Mouse (Mus musculus) limb, embryonic 14.5 days (tissue): Measurements from ENCODE around the gene Rpl18. TPM values are rescaled to one million over a fixed set of nuclear protein-coding genes. Genes with fewer than 3 reads are reported as not detected.

Experiments used
- ATAC-seq: fragments of 200-750 bp; cut with Nextera tagmentation; 2 replicates; pipeline ENCODE4 v1.8.0; 2017; ENCODE audit warnings: low read depth, moderate number of reproducible peaks, moderate TSS enrichment; ENCODE audit not compliant: low FRiP score
- DNase-seq: peaks from one replicate; pipeline ENCODE4 v3.0.0-alpha.2; 2015; ENCODE audit warnings: low spot score
- H3K27ac ChIP-seq: fragments of 300-500 bp; sonication (generic); replicated peaks from 2 replicates; pipeline ENCODE4 v1.5.1; 2014; ENCODE audit warnings: low read depth, mild to moderate bottlenecking, low read length, moderate library complexity, mixed read lengths
- H3K27me3 ChIP-seq: fragments of 300-500 bp; sonication (generic); 2 replicates; pipeline ENCODE4 v1.6.1; 2014; ENCODE audit warnings: low read length, mixed read lengths; ENCODE audit not compliant: control insufficient read depth, insufficient read depth
- H3K36me3 ChIP-seq: fragments of 300-500 bp; sonication (generic); 2 replicates; pipeline ENCODE4 v1.6.1; 2014; ENCODE audit warnings: mild to moderate bottlenecking, low read length, moderate library complexity, mixed read lengths; ENCODE audit not compliant: control insufficient read depth, insufficient read depth
- H3K4me1 ChIP-seq: fragments of 300-500 bp; sonication (generic); 2 replicates; pipeline ENCODE4 v1.6.1; 2014; ENCODE audit warnings: antibody characterized with exemption, low read length, mixed read lengths; ENCODE audit not compliant: control insufficient read depth, insufficient read depth
- H3K4me2 ChIP-seq: fragments of 300-500 bp; sonication (generic); replicated peaks from 2 replicates; pipeline ENCODE4 v1.6.1; 2014; ENCODE audit warnings: low read depth, mild to moderate bottlenecking, low read length, moderate library complexity; ENCODE audit not compliant: severe bottlenecking
- H3K4me3 ChIP-seq: fragments of 300-500 bp; sonication (generic); replicated peaks from 2 replicates; pipeline ENCODE4 v1.5.1; 2014; ENCODE audit warnings: low read length
- H3K9ac ChIP-seq: fragments of 300-500 bp; sonication (generic); 2 replicates; pipeline ENCODE4 v1.6.1; 2014; ENCODE audit warnings: mild to moderate bottlenecking, low read depth, low read length, moderate library complexity; ENCODE audit not compliant: severe bottlenecking
- H3K9me3 ChIP-seq: fragments of 300-500 bp; sonication (generic); 2 replicates; pipeline ENCODE4 v1.6.1; 2016; ENCODE audit warnings: low read length; ENCODE audit not compliant: control insufficient read depth
- POLR2A ChIP-seq: fragments of 200-500 bp; IDR thresholded peaks from 2 replicates; pipeline ENCODE4 v1.8.0; 2012; ENCODE audit warnings: inconsistent platforms, mild to moderate bottlenecking, moderate library complexity, borderline replicate concordance; ENCODE audit not compliant: insufficient read depth, insufficient read length; ENCODE audit errors: extremely low read depth
- WGBS: fragments of 180-500 bp; shearing (Covaris S2); extraction: QIAGEN DNeasy Blood & Tissue Kit; methylation state at CpG from one replicate; pipeline ENCODE4 v1.1.7; 2014; 5-methylcytosine and 5-hydroxymethylcytosine counted together
- polyA plus RNA-seq, 2 experiments: library from polyadenylated mRNA; depleted of rRNA in 1 of 2; stranded (reverse) in 1 of 2; unstranded in 1 of 2; fragments of >200 nt; fragmentation: Nextera tagmentation in 1 of 2; extraction: Ambion mirVana in 1 of 2; gene quantifications; 2 replicates each; pipeline versions ENCODE4 v1.2.1 to v1.2.3; 2012 to 2014

Rpl18 gene
- polyA plus RNA-seq, 2 experiments: 1,196 to 1,246 TPM

- H3K9me3 ChIP-seq: no peaks in the 10 kb centered on the region
- 68% methylated on average over 7 of the region's 7 CpGs for WGBS
- no peak for ATAC-seq
- H3K27ac ChIP-seq: no peak within 1 kb of the TSS
- H3K9ac ChIP-seq: peak within 1 kb of the TSS; percentile 16; the same call in 1 of the 2 replicates
- H3K4me3 ChIP-seq: no peak within 1 kb of the TSS
- no peak within 1 kb of the TSS for H3K4me2 ChIP-seq
- H3K4me1 ChIP-seq: peaks cover 4% of the 10 kb centered on the region; the same call in 1 of the 2 replicates
- no peaks in the 10 kb centered on the region for H3K27me3 ChIP-seq
- no peak for TF ChIP-seq POLR2A
- no peak for DNase-seq
- H3K36me3 ChIP-seq: no peaks in the 10 kb centered on the region
These were observed 31.7 kb upstream of the Rpl18 start, which contains the start of gene Ntn5 for GRCm38 (mm10) chr7:45683396-45684050. Gene Ntn5, plus strand, starts transcription at chr7:45684022.

- H3K4me2 ChIP-seq: no peak overlapping the region
- DNase-seq (no peak), ATAC-seq (no peak)
- no peaks in the 10 kb centered on the region for H3K36me3 ChIP-seq
- no peak overlapping the region for H3K4me3 ChIP-seq
- no peak overlapping the region for H3K9ac ChIP-seq
- H3K27me3 ChIP-seq: no peaks in the 10 kb centered on the region
- no peak overlapping the region for H3K27ac ChIP-seq
- TF ChIP-seq POLR2A: no peak
- WGBS: 35% methylated on average over 10 of the region's 10 CpGs
- H3K9me3 ChIP-seq: no peaks in the 10 kb centered on the region
- H3K4me1 ChIP-seq: peaks cover 4% of the 10 kb centered on the region; the same call in 1 of the 2 replicates
These were observed 29.4 kb upstream of the Rpl18 start for GRCm38 (mm10) chr7:45685811-45686210.

GRCm38 (mm10) chr7:45686841-45687240 is 28.4 kb upstream of the Rpl18 start:
- Histone ChIP-seq H3K27ac (no peak overlapping the region), H3K4me2 (no peak overlapping the region), H3K4me3 (no peak overlapping the region), H3K9me3 (no peaks in the 10 kb centered on the region), H3K36me3 (no peaks in the 10 kb centered on the region), H3K4me1 (peaks cover 4% of the 10 kb centered on the region; the same call in 1 of the 2 replicates), H3K27me3 (no peaks in the 10 kb centered on the region), H3K9ac (no peak overlapping the region)
- no peak for TF ChIP-seq POLR2A
- DNase-seq (no peak), ATAC-seq (no peak)
- 79% methylated on average over 3 of the region's 3 CpGs for WGBS

- no peak for TF ChIP-seq POLR2A
- WGBS: 61% methylated on average over 6 of the region's 6 CpGs
- DNase-seq (no peak), ATAC-seq (no peak)
- Histone ChIP-seq H3K4me3 (no peak overlapping the region), H3K27me3 (no peaks in the 10 kb centered on the region), H3K27ac (no peak overlapping the region), H3K9me3 (no peaks in the 10 kb centered on the region), H3K9ac (no peak overlapping the region), H3K4me2 (no peak overlapping the region), H3K4me1 (peaks cover 4% of the 10 kb centered on the region; the same call in 1 of the 2 replicates), H3K36me3 (no peaks in the 10 kb centered on the region)
These were observed 26.2 kb upstream of the Rpl18 start for GRCm38 (mm10) chr7:45689099-45689498.

- Histone ChIP-seq H3K9me3 (no peaks in the 10 kb centered on the region), H3K27me3 (no peaks in the 10 kb centered on the region), H3K4me3 (no peak overlapping the region), H3K4me2 (no peak overlapping the region), H3K27ac (no peak overlapping the region), H3K36me3 (no peaks in the 10 kb centered on the region), H3K4me1 (peaks cover 4% of the 10 kb centered on the region; the same call in 1 of the 2 replicates), H3K9ac (no peak overlapping the region)
- no peak for ATAC-seq
- TF ChIP-seq POLR2A: no peak
- no peak for DNase-seq
- 79% methylated on average over 11 of the region's 11 CpGs for WGBS
These were observed 25.5 kb upstream of the Rpl18 start for GRCm38 (mm10) chr7:45689800-45690199.
